Mouse (Mus musculus): ENCODE data around the gene Btg4.
"Not testable (repeated sequence)": the region's sequence is repeated elsewhere in the genome, so short reads cannot be mapped to it uniquely, and the experiment has no call there.

Gene Btg4

DNA sequence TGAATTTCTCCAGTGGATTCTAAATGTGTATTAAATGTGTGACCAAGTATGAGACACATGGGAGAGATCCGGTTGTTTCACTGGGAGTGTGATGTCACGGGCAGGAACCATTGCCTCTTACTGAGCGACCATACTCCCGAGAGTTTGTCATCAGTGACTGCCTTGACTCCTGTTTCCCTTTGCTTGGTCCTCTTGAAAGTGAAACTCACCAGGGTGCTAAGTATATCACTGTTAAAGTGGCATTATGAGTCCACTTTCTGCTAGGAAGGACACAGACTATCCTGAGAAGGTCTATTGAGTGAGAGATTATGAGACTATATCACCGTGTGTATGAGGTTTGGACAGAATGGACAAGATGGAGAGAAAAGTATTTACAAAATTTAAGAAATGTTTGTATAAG lies 20.9 kb downstream of the Btg4 start:
- DNase-seq (ENCODE audit: low read depth, low spot score): no peak

DNA sequence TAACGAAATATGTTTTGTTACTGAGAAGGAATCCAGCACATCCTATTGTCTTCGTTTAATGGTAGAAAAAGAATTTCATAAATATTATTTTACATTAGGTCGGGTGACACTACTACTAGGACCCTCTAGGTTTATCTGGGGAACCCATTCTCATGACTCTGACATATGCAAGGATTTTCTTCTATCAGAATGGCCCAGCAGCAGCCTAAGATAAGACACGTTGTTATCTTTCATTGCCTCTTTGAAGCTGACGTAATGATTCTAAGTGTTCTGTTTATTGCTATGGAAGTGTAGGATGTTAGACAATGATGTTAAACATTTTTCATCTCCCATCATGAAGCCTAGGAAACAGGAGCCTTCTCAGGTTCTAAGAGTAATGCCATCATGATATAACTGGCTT lies 33.0 kb downstream of the Btg4 start:
- no peak for DNase-seq (ENCODE audit: low read depth, low spot score)

DNA sequence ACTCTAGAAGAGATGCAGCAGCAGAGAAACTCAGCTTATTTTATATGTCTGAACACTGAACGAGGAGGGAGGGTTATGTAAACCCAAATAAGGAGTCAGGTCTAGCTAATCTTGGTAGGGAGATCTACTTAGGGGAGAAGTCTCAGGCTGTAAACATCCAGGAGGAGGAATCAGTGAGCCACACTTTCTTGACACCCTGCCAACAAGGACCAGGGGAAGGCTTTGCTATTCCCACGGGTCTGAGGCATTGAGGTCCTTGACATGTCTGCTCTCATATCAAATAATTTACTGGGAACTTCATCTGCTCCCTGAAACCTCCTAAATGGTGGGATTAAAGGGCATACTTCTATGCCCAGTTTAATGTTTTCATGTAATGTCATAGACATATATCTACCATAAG lies 35.6 kb downstream of the Btg4 start:
- DNase-seq (ENCODE audit: low read depth, low spot score): no peak

DNA sequence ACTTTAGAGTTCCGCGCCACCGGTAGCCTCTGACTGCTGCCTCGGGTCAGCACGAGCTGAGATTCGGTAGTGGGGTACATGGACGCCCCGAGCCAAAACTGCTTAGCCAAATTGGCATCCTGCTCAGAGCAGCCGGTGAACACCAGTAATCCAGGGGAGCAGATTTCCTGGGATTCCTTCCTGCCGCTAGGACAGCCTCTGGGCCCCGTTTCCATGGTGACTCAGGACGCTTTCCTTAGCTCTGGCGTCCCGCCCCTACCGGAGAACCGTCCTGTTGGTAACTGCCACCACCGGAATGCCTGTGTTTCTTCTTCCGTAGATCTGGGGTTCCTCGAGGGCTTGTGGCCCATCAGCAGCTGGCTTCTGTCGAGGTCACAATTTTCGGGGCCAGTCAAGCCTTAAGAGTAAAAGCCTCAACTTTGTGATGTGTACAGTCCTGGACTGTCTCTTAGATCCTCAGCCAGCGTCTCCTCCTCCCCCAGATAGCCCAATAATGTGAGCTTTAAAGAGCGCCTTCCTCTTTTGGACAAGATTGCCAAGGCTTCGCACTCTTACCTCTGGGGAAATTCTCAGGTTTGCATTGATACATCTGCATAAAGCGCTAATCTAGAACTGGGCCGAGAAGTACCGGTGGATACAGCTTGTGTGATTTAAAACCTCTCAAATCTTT lies 41.2 kb downstream of the Btg4 start, which contains the start of gene 4833427G06Rik:
Gene 4833427G06Rik, minus strand, starts transcription at position 323 of the 670 bp plus-strand sequence.
- peak; percentile 53 for DNase-seq (ENCODE audit: low read depth, low spot score)

DNA sequence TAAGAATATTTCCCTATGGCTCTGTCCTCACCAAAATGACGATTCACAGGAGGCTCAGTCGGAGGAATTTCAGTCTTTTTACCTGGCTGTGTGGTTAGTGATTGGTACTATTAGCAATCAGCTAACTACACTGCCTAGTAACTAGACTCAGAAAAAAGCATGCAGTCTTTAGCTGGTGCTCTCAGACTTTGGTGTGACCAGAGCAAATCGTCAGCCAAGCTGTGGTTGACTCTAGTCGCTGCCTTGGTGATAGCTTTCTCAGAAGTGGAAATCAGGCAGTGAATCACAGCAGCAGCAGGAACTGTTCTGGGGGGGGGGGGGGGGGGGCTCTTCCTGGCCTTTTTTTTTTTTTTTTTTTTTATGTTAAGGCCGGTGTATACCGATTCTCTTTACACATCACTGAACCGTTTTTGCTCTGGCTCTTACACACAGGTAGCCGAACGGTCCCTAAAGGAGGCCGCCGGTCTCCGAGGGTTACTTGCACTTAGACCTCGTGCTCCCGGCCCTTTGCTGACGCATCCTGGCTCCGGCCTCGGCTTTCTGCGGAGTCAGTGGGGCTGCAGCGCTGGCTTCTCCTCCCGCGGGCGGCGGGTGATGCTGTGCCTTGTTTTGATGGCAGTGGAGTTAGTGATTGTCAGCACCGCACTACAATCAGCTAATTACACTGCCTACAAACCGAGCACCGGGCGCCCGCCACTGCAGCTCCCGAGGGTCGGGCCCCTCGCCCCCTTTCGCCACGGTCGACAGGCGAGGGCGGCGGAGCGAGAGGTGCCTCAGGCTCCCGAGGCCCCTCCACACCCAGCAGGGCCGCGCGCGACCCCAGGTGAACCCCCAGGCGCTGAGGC lies 42.5 kb downstream of the Btg4 start:
- DNase-seq (ENCODE audit: low read depth, low spot score): no peak

GRCm38 (mm10) chr9:51103808-51104514 lies 43.3 kb downstream of the Btg4 start:
- no peak for DNase-seq (ENCODE audit: low read depth, low spot score)

DNA sequence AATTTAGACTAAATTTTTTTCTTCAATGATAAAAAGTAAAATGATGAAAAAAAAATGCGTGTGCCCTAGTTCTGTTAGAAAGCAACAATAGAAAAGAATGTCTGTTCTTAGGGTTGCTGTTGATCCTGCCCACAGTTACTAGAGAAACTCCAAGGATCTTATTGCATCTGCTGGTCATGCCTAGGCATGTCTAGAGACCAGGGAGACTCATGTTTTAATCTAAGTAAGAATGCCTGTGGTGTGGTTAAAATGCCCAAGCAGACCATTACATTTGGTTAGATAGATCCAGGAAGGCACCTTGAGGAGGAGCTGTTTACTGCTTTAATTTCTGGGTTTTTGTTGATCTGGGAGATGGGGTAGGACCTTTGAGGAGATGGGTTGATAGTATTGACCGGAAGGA lies 45.0 kb downstream of the Btg4 start:
- DNase-seq (ENCODE audit: low read depth, low spot score): no peak

- no peak for DNase-seq (ENCODE audit: low read depth, low spot score)
Observed at GRCm38 (mm10) chr9:51114767-51115166, 54.1 kb downstream of the Btg4 start.

- no peak for DNase-seq (ENCODE audit: low read depth, low spot score)
Observed at GRCm38 (mm10) chr9:51136985-51137384, 76.3 kb downstream of the Btg4 start.

DNA sequence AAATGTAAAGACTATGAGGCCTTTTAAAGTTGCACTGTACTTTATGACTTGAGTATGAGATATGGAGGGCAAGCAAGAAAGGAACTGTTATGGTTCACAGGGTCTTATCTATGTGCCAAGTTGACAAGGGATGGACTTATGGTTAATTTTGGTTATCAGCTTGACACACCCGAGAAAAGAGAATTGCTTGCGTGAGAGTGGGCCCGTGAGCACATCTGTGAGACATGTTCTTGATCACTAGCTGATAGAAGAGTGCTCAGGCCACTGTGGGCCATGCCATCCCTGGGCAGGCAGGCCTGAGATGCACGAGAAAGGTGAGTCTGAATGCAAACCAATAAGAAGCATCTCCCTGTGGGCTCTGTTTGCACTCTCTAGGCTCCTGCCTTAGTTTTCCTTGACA lies 76.7 kb downstream of the Btg4 start:
- no peak for DNase-seq (ENCODE audit: low read depth, low spot score)

- no peak for DNase-seq (ENCODE audit: low read depth, low spot score)
Observed at GRCm38 (mm10) chr9:51137836-51138235, 77.1 kb downstream of the Btg4 start.

- no peak for DNase-seq (ENCODE audit: low read depth, low spot score)
Observed at GRCm38 (mm10) chr9:51138301-51138700, 77.6 kb downstream of the Btg4 start.

DNA sequence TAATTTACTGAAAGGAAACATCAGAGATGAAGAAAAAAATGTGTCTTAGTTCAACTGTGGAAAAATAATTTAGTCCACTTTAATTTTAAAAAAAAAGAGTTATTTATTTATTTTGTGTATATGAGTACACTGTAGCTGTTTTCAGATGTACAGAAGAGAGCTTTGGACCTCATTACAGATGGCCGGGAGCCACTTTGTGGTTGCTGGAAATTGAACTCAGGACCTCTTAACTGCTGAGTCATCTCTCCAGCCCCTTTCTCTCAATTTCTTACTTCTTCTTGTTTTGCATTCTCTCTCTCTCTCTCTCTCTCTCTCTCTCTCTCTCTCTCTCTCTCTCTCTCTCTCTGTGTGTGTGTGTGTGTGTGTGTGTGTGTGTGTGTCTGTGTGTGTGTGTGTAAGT lies 78.7 kb downstream of the Btg4 start:
- DNase-seq (ENCODE audit: low read depth, low spot score): not testable (repeated sequence)

DNA sequence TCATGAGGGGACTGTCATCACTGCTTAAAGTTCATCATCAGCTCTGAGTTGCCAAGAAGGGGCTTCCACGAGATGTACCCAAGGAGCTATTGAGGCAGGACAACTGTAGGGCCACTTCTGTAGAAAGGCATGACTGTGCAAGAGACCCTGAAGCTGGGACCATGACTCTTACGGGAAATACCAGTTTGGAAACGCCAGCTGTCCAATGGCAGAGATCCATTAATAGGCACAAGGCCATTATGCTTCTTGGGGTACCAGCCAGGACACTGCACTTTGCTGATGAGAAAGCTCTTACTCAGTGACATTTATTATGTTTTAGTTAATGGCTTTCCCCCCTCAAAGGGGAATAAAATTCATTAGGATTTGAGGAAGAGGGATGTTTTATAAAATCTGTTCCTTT lies 80.0 kb downstream of the Btg4 start:
- no peak for DNase-seq (ENCODE audit: low read depth, low spot score)

DNA sequence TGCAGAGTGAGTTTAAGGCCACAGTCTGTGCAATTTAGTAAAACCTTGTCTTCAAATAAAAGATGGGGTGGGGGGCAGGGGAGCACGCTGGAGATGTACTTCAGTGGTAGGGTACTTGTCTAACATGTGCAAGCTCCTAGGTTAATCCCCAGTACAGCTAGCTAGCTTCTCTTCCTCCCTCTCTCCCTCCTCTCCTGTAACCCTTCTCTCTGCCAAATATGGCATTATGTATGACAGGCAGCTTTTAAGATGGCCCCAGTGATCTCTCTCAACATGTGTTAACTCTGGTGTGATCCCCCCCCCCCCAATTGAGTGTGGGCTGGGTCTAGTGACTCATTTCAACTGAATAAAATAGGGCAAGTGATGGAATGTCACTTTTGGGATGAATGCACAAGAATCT lies 82.7 kb downstream of the Btg4 start:
- no peak for DNase-seq (ENCODE audit: low read depth, low spot score)

DNA sequence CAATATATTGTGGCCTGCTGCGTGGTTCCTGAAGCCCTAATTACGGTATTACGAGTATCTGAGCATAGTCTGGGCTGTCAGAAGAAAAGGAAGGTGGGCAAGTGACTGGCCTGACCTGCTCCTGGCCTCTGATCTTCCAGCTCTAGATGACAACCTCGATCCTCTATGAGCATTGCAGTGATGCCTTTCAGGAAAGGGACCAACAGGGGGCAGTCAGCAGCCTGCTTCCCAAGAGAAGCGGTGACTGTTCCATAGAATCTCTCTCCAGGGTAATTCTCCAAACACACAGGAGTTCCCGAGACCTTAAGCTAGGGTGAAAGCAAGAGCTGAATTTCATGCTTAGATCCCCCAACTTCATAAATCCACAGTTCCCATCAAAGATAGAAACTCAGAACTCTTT lies 83.5 kb downstream of the Btg4 start:
- DNase-seq (ENCODE audit: low read depth, low spot score): no peak

DNA sequence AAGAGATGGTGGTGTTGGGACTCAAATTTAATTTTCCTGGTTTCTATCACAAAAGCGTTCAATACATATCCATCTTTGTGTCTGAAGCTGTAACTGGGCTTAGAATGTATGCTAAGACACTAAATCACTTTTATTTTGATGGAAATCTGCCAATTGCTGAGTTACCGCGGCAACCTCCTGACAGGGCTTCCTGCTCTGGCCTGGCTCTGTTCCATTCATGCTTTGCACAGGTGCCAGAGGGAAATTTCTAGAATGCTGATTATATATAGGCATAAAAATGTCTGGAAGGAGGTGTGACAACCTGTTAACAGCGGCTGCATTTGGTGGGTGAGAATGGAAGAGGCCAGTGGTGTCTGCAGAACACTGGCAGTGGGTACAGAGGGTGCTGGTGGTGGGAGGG lies 85.8 kb downstream of the Btg4 start:
- no peak for DNase-seq (ENCODE audit: low read depth, low spot score)

DNA sequence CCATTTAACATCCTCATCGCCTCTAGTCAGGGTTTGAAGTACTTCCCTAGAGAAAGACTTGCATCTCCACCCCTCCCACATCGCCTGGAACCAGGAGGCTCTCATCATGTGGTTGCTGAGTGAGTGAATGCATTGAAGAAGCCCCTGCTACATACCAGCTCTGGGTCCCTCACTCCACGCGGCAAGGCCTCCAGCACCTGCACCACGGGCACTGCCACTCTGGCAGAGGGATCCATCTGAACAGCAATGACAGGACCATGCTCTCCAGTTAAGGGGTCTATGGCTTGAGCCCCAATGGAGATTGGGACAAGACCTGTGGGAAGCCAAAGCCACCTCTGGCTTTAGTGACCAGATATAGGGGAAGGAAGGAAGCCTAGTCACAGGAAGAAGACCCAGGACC lies 86.6 kb downstream of the Btg4 start:
- no peak for DNase-seq (ENCODE audit: low read depth, low spot score)

GRCm38 (mm10) chr9:51152079-51152752 lies 91.5 kb downstream of the Btg4 start:
- DNase-seq (ENCODE audit: low read depth, low spot score): peak; percentile 34

- peak; percentile 34 for DNase-seq (ENCODE audit: low read depth, low spot score)
Observed at GRCm38 (mm10) chr9:51161771-51162388, 101.2 kb downstream of the Btg4 start.

- no peak for DNase-seq (ENCODE audit: low read depth, low spot score)
Observed at GRCm38 (mm10) chr9:51163989-51164388, 103.3 kb downstream of the Btg4 start.
